Mouse (Mus musculus) kidney, postnatal 4 days (tissue): ENCODE data around the gene G6pdx.
A peak's percentile ranks its signal among the peaks of the same experiment; 100 is the strongest.

Experiments used
- DNase-seq, 2 experiments: peaks; one replicate each; pipeline ENCODE4 v3.0.0; 2021; ENCODE audit warnings: mixed read lengths in 2 of 2

The G6pdx gene

GRCm38 (mm10) chrX:74428826-74429276 lies at the start of gene G6pdx:
Gene G6pdx, minus strand, starts transcription at chrX:74429194.
- DNase-seq, result peak; percentile 90 to 94

- DNase-seq, result no peak
Observed at GRCm38 (mm10) chrX:74452773-74453172, 23.8 kb upstream of the G6pdx start.

GRCm38 (mm10) chrX:74451157-74451912 lies 22.3 kb upstream of the G6pdx start:
- DNase-seq, result no peak

- DNase-seq, result peak; percentile 78 to 84
Observed at GRCm38 (mm10) chrX:74429290-74429821, 362 bp upstream of the G6pdx start.

- peak in 1 of 2 experiments; percentile 5 for DNase-seq
Observed at GRCm38 (mm10) chrX:74428146-74428825, 708 bp downstream of the G6pdx start.

GRCm38 (mm10) chrX:74427116-74427515 lies 1.9 kb downstream of the G6pdx start:
- no peak for DNase-seq

GRCm38 (mm10) chrX:74426256-74426655 lies 2.7 kb downstream of the G6pdx start:
- no peak for DNase-seq

GRCm38 (mm10) chrX:74425195-74425594 lies 3.8 kb downstream of the G6pdx start:
- peak; percentile 3 to 5 for DNase-seq

- no peak for DNase-seq
Observed at GRCm38 (mm10) chrX:74424443-74424842, 4.6 kb downstream of the G6pdx start.

- DNase-seq, result peak; percentile 68 to 78
Observed at GRCm38 (mm10) chrX:74413377-74413776, 15.6 kb downstream of the G6pdx start.

- no peak for DNase-seq
Observed at GRCm38 (mm10) chrX:74408340-74408739, 20.7 kb downstream of the G6pdx start.

GRCm38 (mm10) chrX:74400136-74400535 lies 28.9 kb downstream of the G6pdx start:
- no peak for DNase-seq

GRCm38 (mm10) chrX:74392535-74393443 lies 36.2 kb downstream of the G6pdx start, which contains the start of the genes Fam3a and Ikbkg:
Gene Fam3a, minus strand, starts transcription at chrX:74393272.
Gene Ikbkg, plus strand, starts transcription at chrX:74393290.
- peak; percentile 83 to 91 for DNase-seq

- no peak for DNase-seq
Observed at GRCm38 (mm10) chrX:74388153-74388552, 40.8 kb downstream of the G6pdx start.

GRCm38 (mm10) chrX:74384451-74384850 lies 44.5 kb downstream of the G6pdx start:
- no peak for DNase-seq

- DNase-seq, result peak; percentile 87 to 93
Observed at GRCm38 (mm10) chrX:74372888-74373549, 56.0 kb downstream of the G6pdx start, which contains the start of the genes Ubl4a and Slc10a3. Gene Ubl4a, minus strand, starts transcription at chrX:74373218. Gene Slc10a3, minus strand, starts transcription at chrX:74373349.

GRCm38 (mm10) chrX:74368209-74368909 lies 60.6 kb downstream of the G6pdx start:
- peak; percentile 81 to 89 for DNase-seq

- no peak for DNase-seq
Observed at GRCm38 (mm10) chrX:74367512-74367911, 61.5 kb downstream of the G6pdx start.
